Mouse (Mus musculus): ENCODE measurements around the gene Ralgapa1. TPM values are rescaled to one million over a fixed set of nuclear protein-coding genes. Genes with fewer than 3 reads are reported as not detected.
"Not testable (repeated sequence)": the region's sequence is repeated elsewhere in the genome, so short reads cannot be mapped to it uniquely, and the experiment has no call there.

The Ralgapa1 gene
- total RNA-seq, 2 experiments from 2014 or later: 111 to 120 TPM

GRCm38 (mm10) chr12:55565206-55565605 lies 255.8 kb downstream of the Ralgapa1 start, which contains the start of gene Aldoart2:
TSS of gene Aldoart2 (plus strand) at chr12:55565239.
- intact Hi-C loops (cut with DNase I): no loop called here
- no peak for DNase-seq (ENCODE audit: extremely low spot score in 1 of 2, low spot score in 2 of 2)

GRCm38 (mm10) chr12:55564187-55564963 lies 256.6 kb downstream of the Ralgapa1 start:
- no peak for DNase-seq (ENCODE audit: extremely low spot score in 1 of 2, low spot score in 2 of 2)
- intact Hi-C loops (cut with DNase I): no loop called here

- DNase-seq (ENCODE audit: extremely low spot score in 1 of 2, low spot score in 2 of 2): no peak
- intact Hi-C loops (cut with DNase I): no loop called here
These were observed 257.2 kb downstream of the Ralgapa1 start for GRCm38 (mm10) chr12:55563742-55564141.

GRCm38 (mm10) chr12:55560025-55560690 lies 260.8 kb downstream of the Ralgapa1 start:
- intact Hi-C loops (cut with DNase I): no loop called here
- no peak for DNase-seq (ENCODE audit: extremely low spot score in 1 of 2, low spot score in 2 of 2)

GRCm38 (mm10) chr12:55559184-55559855 lies 261.6 kb downstream of the Ralgapa1 start:
- no peak for DNase-seq (ENCODE audit: extremely low spot score in 1 of 2, low spot score in 2 of 2)
- intact Hi-C loops (cut with DNase I): no loop called here

- intact Hi-C loops (cut with DNase I): no loop called here
- DNase-seq (ENCODE audit: extremely low spot score in 1 of 2, low spot score in 2 of 2): no peak
These were observed 263.1 kb downstream of the Ralgapa1 start for GRCm38 (mm10) chr12:55557866-55558265.

- DNase-seq (ENCODE audit: extremely low spot score in 1 of 2, low spot score in 2 of 2); intact Hi-C loops (cut with DNase I): not testable (repeated sequence)
These were observed 266.1 kb downstream of the Ralgapa1 start for GRCm38 (mm10) chr12:55554901-55555300.

Small RNA genes within 50 kb of the gene (microRNA-seq; reads per million reads assigned to microRNA genes)
- 6.3 reads per million, percentile 23 among the genes with 10 or more reads in this experiment for gene Gm23394

Other genes with a start within 250 kb of the Ralgapa1 start
- under 1 TPM; 0.51 to 0.77 TPM for gene Insm2, start 221.7 kb downstream of the Ralgapa1 start, total RNA-seq (2021)
- gene Brms1l, start 15.2 kb upstream of the Ralgapa1 start, total RNA-seq (2021): 10 to 100 TPM; 57.7 to 65.7 TPM